Comparison of ENCODE assay signal across 10 mouse cellular contexts in genomic region chr4:136855081-136855480, GRCm38 (mm10). TPM values are rescaled to one million over a fixed set of nuclear protein-coding genes. Genes with fewer than 3 reads are reported as not detected.
DNase-seq lines count a peak whose midpoint lies in the region; TF ChIP-seq lines count a peak whose summit lies in the region.
"Had no signal": no experiment of that assay in that cellular context is flagged by ENCODE, and none has a peak within 500 bp of the region (broad histone marks: within the 10 kb centered on the region; RNA-seq: fewer than 3 reads in every experiment).

No protein-coding gene starts in this region.

- 43% methylated on average over 6 of the region's 6 CpGs for WGBS in cerebellum, adult 2 months

- TF ChIP-seq POLR2A in cerebellum, adult 2 months (IDR thresholded peaks at IDR 0.05; ENCODE audit: borderline replicate concordance, insufficient read depth, low read length) = no peak

- H3K27ac ChIP-seq in cerebellum, adult 2 months (ENCODE audit: insufficient read depth, low read length) = no peak overlapping the region

- no peaks in the 10 kb centered on the region for H3K4me1 ChIP-seq in cerebellum, adult 2 months (ENCODE audit: control insufficient read depth, insufficient read depth, low read length)
- H3K4me1 ChIP-seq: megakaryocyte, embryonic 14.5 days had no signal

- 0 out of 2 replicates have a peak, but pooled peaks have one; percentile 23 for TF ChIP-seq CTCF in cerebellum, adult 2 months (IDR thresholded peaks at IDR 0.05; ENCODE audit: borderline replicate concordance, insufficient read depth, low read depth, low read length)

- no peak for DNase-seq in cerebellum, adult 2 months
- DNase-seq in cerebellum, adult 11 months = no peak
- peak; percentile 50 for DNase-seq in layer of hippocampus, adult 11-12 months (ENCODE audit: low spot score)
- DNase-seq in layer of hippocampus, adult 9-10 months (ENCODE audit: low spot score) = no peak
- DNase-seq in thymus, postnatal 14 days = peak; percentile 38
- DNase-seq in thymus, adult 18-20 months = no peak
- peak; percentile 61 for DNase-seq in testis, postnatal 10 days (ENCODE audit: low spot score)
- no peak for DNase-seq in spleen, adult 12 weeks (ENCODE audit: low spot score)

- H3K4me3 ChIP-seq in cerebellum, adult 2 months (replicated peaks; ENCODE audit: insufficient read depth, low read depth, low read length) = no peak overlapping the region
- H3K4me3 ChIP-seq: megakaryocyte, embryonic 14.5 days had no signal

- H3K27me3 ChIP-seq in cerebellum, adult 2 months (ENCODE audit: control insufficient read depth, insufficient read depth, low read length) = no peaks in the 10 kb centered on the region

RNA-seq across cellular contexts. Expression of gene Ephb2, which starts 19.3 kb away (rescaled TPM):
- polyA plus RNA-seq in cerebellum, adult 2 months (2012; rRNA removed) = 29.1 and 35.4 TPM in 2 replicates

RNA-seq across cellular contexts. Expression of gene C1qb, which starts 30.9 kb away (rescaled TPM):
- polyA plus RNA-seq in cerebellum, adult 2 months (2012; rRNA removed) = 41.8 and 46.8 TPM in 2 replicates

RNA-seq across cellular contexts. Expression of gene C1qc, which starts 37.8 kb away (rescaled TPM):
- 26.6 and 28.6 TPM in 2 replicates for polyA plus RNA-seq in cerebellum, adult 2 months (2012; rRNA removed)

RNA-seq across cellular contexts. Expression of gene C1qa, which starts 43.5 kb away (rescaled TPM):
- polyA plus RNA-seq in cerebellum, adult 2 months (2012; rRNA removed) = 30.2 and 34.0 TPM in 2 replicates
- polyA plus RNA-seq: G1E had no signal

Comparison
In these comparisons a context has a peak if more than half of its experiments do, and no peak if none do; other contexts are left out.
1. DNase-seq: peak in layer of hippocampus, adult 11-12 months (single experiment), thymus, postnatal 14 days (single experiment) and testis, postnatal 10 days (single experiment); none in cerebellum, adult 2 months (0 of 2), cerebellum, adult 11 months (single experiment), layer of hippocampus, adult 9-10 months (single experiment), thymus, adult 18-20 months (0 of 2) and spleen, adult 12 weeks (single experiment).